Mouse (Mus musculus): Measurements from ENCODE around the gene Zfand2a.

GRCm38 (mm10) chr5:139483171-139483848 lies 1.0 kb downstream of the Zfand2a start:
- TF ChIP-seq CTCF (IDR thresholded peaks at IDR 0.05) (no peak), EP300 (IDR thresholded peaks at IDR 0.05) (no peak)

Measured in lung, postnatal 0 days (tissue).